Mouse (Mus musculus): ENCODE data around the gene Gm1113.

DNA sequence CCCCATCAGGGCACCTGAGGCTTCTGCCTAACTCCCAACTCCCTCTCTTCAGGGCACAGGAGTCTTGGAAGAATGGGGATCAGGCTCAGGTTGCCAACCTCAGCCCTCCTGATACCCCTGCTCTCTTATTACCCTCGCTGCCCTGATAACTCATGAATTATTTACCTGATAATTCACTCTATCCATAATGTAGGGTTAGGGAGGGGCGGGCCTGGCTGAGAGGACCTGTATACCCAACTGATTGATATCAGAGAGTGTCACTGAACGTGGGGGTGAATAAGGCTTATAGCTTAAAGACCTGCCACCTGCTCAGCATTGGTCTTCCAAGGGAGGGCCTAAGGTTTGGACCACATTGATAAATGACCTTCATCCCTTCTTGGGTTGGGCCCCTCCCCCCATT is at the start of gene Gm1113:
- TF ChIP-seq CTCF (IDR thresholded peaks at IDR 0.05; ENCODE audit: low read depth, low read length) = no peak
- no peak for TF ChIP-seq POLR2A (IDR thresholded peaks at IDR 0.05; ENCODE audit: borderline replicate concordance, low read depth, low read length)
